Mouse (Mus musculus): Measurements from ENCODE around the gene Pbld2. TPM values are rescaled to one million over a fixed set of nuclear protein-coding genes. Genes with fewer than 3 reads are reported as not detected.

The Pbld2 gene
- polyA plus RNA-seq, 1 experiment from 2014 or later = 1.2 TPM

DNA sequence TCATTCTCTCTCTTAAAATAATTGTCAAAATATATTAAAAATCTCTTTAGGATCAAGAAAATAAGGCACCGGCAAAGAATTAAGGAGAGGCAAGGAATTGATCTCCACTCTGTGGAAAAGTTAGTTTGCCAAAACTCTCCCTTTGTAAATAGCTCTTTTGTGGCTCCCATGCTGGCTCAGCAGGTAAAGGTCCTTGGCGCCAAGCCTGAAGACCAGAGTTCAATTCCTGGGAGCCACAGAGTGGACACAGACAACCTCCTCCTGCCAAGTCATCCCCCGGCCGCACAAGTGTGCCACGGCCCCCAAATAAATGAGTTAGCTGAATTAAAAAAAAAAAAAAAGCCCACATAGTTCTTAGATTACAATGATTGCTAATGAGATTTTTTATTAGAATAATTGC, 38.6 kb downstream of the Pbld2 start:
- 94% methylated on average over 5 of the region's 5 CpGs for WGBS
- H3K4me3 ChIP-seq (replicated peaks) = no peak overlapping the region
- no peaks in the 10 kb centered on the region for H3K9me3 ChIP-seq
- H3K4me2 ChIP-seq = no peak overlapping the region
- H3K9ac ChIP-seq (replicated peaks) = no peak overlapping the region
- ATAC-seq (ENCODE audit: insufficient number of reproducible peaks, insufficient read depth, low FRiP score, low TSS enrichment, low read depth) = no peak
- H3K27me3 ChIP-seq = 0 out of 2 replicates have a peak, but pooled peaks cover 2% of the 10 kb centered on the region
- H3K36me3 ChIP-seq = no peaks in the 10 kb centered on the region
- no peak overlapping the region for H3K27ac ChIP-seq
- no peaks in the 10 kb centered on the region for H3K4me1 ChIP-seq (replicated peaks)

- no peaks in the 10 kb centered on the region for H3K4me1 ChIP-seq (replicated peaks)
- no peaks in the 10 kb centered on the region for H3K9me3 ChIP-seq
Observed at GRCm38 (mm10) chr10:63063365-63063764, 39.2 kb downstream of the Pbld2 start.

DNA sequence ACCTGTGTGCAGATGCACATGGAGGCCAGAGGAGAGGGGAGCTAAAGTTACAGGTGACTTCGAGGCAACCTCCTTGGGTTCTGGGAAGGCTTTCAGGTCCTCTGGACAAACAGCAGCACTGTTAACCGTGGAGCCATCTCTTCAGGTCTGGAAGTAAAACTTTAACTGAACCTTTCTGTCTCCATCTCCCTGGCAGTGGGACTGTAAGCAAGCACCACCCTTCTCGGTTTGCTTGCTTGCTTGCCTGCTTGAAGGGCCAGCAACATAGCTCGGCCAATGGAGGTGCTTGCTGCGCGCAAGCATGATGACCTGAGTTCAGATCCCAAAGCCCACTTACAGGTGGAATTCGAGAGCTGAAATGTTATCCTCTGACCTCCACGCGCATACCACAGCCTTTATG, 40.4 kb downstream of the Pbld2 start:
- Histone ChIP-seq H3K36me3 (no peaks in the 10 kb centered on the region), H3K4me3 (replicated peaks) (no peak overlapping the region), H3K4me1 (replicated peaks) (no peaks in the 10 kb centered on the region), H3K9me3 (no peaks in the 10 kb centered on the region), H3K9ac (replicated peaks) (no peak overlapping the region), H3K27ac (no peak overlapping the region), H3K4me2 (no peak overlapping the region), H3K27me3 (0 out of 2 replicates have a peak, but pooled peaks cover 2% of the 10 kb centered on the region)
- no peak for ATAC-seq (ENCODE audit: insufficient number of reproducible peaks, insufficient read depth, low FRiP score, low TSS enrichment, low read depth)
- WGBS = 81% methylated on average over 9 of the region's 9 CpGs

More at GRCm38 (mm10) chr10:63063365-63063764, 39.2 kb downstream of the Pbld2 start:
- 0 out of 2 replicates have a peak, but pooled peaks cover 2% of the 10 kb centered on the region for H3K27me3 ChIP-seq
- WGBS = 81% methylated on average over 7 of the region's 7 CpGs
- no peak overlapping the region for H3K4me2 ChIP-seq
- no peak overlapping the region for H3K4me3 ChIP-seq (replicated peaks)
- H3K36me3 ChIP-seq = no peaks in the 10 kb centered on the region
- H3K27ac ChIP-seq = no peak overlapping the region
- no peak for ATAC-seq (ENCODE audit: insufficient number of reproducible peaks, insufficient read depth, low FRiP score, low TSS enrichment, low read depth)
- no peak overlapping the region for H3K9ac ChIP-seq (replicated peaks)

- Histone ChIP-seq H3K4me3 (replicated peaks) (no peak overlapping the region), H3K9ac (replicated peaks) (no peak overlapping the region), H3K27me3 (0 out of 2 replicates have a peak, but pooled peaks cover 2% of the 10 kb centered on the region), H3K36me3 (no peaks in the 10 kb centered on the region), H3K27ac (no peak overlapping the region), H3K9me3 (no peaks in the 10 kb centered on the region), H3K4me1 (replicated peaks) (no peaks in the 10 kb centered on the region), H3K4me2 (no peak overlapping the region)
- 54% methylated on average over 8 of the region's 8 CpGs for WGBS
- ATAC-seq (ENCODE audit: insufficient number of reproducible peaks, insufficient read depth, low FRiP score, low TSS enrichment, low read depth) = no peak
Observed at GRCm38 (mm10) chr10:63065561-63065960, 41.4 kb downstream of the Pbld2 start.

GRCm38 (mm10) chr10:63065988-63066387, 41.9 kb downstream of the Pbld2 start:
- Histone ChIP-seq H3K4me2 (no peak overlapping the region), H3K9ac (replicated peaks) (no peak overlapping the region), H3K27ac (no peak overlapping the region), H3K27me3 (0 out of 2 replicates have a peak, but pooled peaks cover 2% of the 10 kb centered on the region), H3K4me3 (replicated peaks) (no peak overlapping the region), H3K9me3 (no peaks in the 10 kb centered on the region), H3K4me1 (replicated peaks) (no peaks in the 10 kb centered on the region), H3K36me3 (no peaks in the 10 kb centered on the region)
- WGBS = 9% methylated on average over 5 of the region's 5 CpGs
- 0 out of 2 replicates have a peak, but pooled peaks have one; percentile 57 for ATAC-seq (ENCODE audit: insufficient number of reproducible peaks, insufficient read depth, low FRiP score, low TSS enrichment, low read depth)

- Histone ChIP-seq H3K4me1 (replicated peaks) (peaks cover 9% of the 10 kb centered on the region), H3K27me3 (peaks cover 19% of the 10 kb centered on the region), H3K4me2 (no peak overlapping the region), H3K9ac (replicated peaks) (no peak overlapping the region), H3K27ac (no peak overlapping the region), H3K4me3 (replicated peaks) (no peak overlapping the region), H3K9me3 (no peaks in the 10 kb centered on the region), H3K36me3 (no peaks in the 10 kb centered on the region)
- ATAC-seq (ENCODE audit: insufficient number of reproducible peaks, insufficient read depth, low FRiP score, low TSS enrichment, low read depth) = no peak
- 77% methylated on average over 10 of the region's 10 CpGs for WGBS
Observed at GRCm38 (mm10) chr10:63086304-63086703, 62.2 kb downstream of the Pbld2 start.

- Histone ChIP-seq H3K27me3 (peaks cover 19% of the 10 kb centered on the region), H3K4me2 (peak overlapping the region; percentile 57), H3K36me3 (no peaks in the 10 kb centered on the region), H3K4me3 (replicated peaks) (peak overlapping the region; percentile 33), H3K9ac (replicated peaks) (no peak overlapping the region), H3K4me1 (replicated peaks) (peaks cover 14% of the 10 kb centered on the region), H3K9me3 (no peaks in the 10 kb centered on the region), H3K27ac (no peak overlapping the region)
- WGBS = 40% methylated on average over 8 of the region's 8 CpGs
- no peak for ATAC-seq (ENCODE audit: insufficient number of reproducible peaks, insufficient read depth, low FRiP score, low TSS enrichment, low read depth)
Observed at GRCm38 (mm10) chr10:63089103-63089757, 65.1 kb downstream of the Pbld2 start.

GRCm38 (mm10) chr10:63089758-63090571, 65.8 kb downstream of the Pbld2 start:
- H3K4me2 ChIP-seq = peak overlapping the region; percentile 57
- peaks cover 19% of the 10 kb centered on the region for H3K27me3 ChIP-seq
- peak overlapping the region; percentile 33 for H3K4me3 ChIP-seq (replicated peaks)
- 7% methylated on average over 26 of the region's 26 CpGs for WGBS
- H3K9me3 ChIP-seq = no peaks in the 10 kb centered on the region
- peaks cover 14% of the 10 kb centered on the region for H3K4me1 ChIP-seq (replicated peaks)
- no peak for ATAC-seq (ENCODE audit: insufficient number of reproducible peaks, insufficient read depth, low FRiP score, low TSS enrichment, low read depth)
- no peak overlapping the region for H3K27ac ChIP-seq
- no peaks in the 10 kb centered on the region for H3K36me3 ChIP-seq
- H3K9ac ChIP-seq (replicated peaks) = peak overlapping the region; percentile 47; the same call in 1 of the 2 replicates

DNA sequence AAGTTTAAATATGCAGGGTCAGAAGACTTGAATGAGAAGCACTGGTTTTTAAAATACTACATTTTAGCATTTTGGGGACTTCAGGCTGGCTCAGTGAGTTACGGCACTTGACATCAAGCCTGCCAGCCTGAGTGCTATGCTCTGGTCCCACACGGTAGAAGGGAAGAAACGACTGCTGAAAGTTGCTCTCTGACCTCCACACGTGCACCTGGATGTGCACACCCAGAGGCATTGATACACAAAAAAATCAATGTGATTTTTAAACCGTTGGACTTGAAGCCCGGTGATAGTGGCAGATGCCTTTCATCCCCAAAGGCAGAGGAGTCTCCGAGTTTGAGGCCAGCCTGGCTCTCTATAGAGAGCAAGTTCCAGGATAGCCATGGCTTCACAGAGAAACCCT, 67.8 kb downstream of the Pbld2 start:
- 57% methylated on average over 7 of the region's 7 CpGs for WGBS
- H3K9me3 ChIP-seq = no peaks in the 10 kb centered on the region

DNA sequence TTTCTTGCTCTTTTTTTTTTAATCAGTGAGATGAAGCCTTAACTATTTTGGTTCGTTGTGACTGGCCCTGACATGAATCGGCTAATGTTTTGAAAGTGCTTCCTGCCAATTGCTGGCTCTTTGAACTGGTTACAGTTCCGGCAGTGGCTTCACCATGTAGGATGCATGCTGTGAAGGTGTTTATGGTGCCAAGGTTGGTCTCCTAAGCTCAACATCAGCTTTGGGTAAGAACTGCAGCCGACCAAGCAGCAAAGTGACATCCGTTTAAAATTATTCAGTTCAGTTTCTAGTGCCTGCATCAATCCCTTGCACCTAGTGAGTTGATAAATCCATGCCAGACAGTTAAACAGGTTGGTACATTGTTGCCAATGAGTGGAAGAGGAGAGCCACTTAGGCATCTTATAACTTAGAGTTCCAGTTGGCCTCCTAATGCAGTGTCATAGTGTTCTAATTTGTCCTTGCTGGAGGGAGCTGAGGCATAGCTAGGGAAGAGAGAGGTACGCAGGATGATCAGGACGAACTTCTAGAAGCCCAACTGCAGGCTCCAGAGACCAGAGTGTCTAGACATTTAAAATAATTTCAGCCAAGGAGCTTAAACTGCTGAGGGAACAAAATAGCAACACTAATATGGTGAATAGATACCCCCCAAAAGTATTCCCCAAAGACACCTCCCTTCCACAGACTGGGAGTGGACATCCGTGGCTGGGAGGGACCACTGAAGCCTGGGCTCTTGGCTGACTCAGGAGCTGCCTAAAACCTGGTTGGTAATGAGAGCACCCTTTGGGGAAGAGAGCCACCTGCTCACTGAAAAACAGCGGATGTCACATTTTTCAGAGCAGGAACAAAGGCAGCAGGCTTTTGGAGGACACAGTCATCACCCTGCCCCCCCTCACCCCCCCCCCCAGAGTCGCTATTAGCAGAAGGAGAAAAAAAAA, 68.8 kb downstream of the Pbld2 start:
- H3K4me2 ChIP-seq = no peak overlapping the region
- peaks cover 14% of the 10 kb centered on the region for H3K4me1 ChIP-seq (replicated peaks)
- peaks cover 24% of the 10 kb centered on the region for H3K27me3 ChIP-seq
- WGBS = 53% methylated on average over 10 of the region's 10 CpGs
- no peaks in the 10 kb centered on the region for H3K36me3 ChIP-seq
- no peak for ATAC-seq (ENCODE audit: insufficient number of reproducible peaks, insufficient read depth, low FRiP score, low TSS enrichment, low read depth)
- no peak overlapping the region for H3K4me3 ChIP-seq (replicated peaks)
- H3K27ac ChIP-seq = no peak overlapping the region
- no peak overlapping the region for H3K9ac ChIP-seq (replicated peaks)
- H3K9me3 ChIP-seq = no peaks in the 10 kb centered on the region

More for the DNA sequence above, 67.8 kb downstream of the Pbld2 start:
- H3K4me1 ChIP-seq (replicated peaks) = peaks cover 14% of the 10 kb centered on the region
- H3K27ac ChIP-seq = no peak overlapping the region
- no peaks in the 10 kb centered on the region for H3K36me3 ChIP-seq
- no peak overlapping the region for H3K4me3 ChIP-seq (replicated peaks)
- H3K27me3 ChIP-seq = peaks cover 19% of the 10 kb centered on the region
- H3K4me2 ChIP-seq = no peak overlapping the region
- H3K9ac ChIP-seq (replicated peaks) = no peak overlapping the region
- no peak for ATAC-seq (ENCODE audit: insufficient number of reproducible peaks, insufficient read depth, low FRiP score, low TSS enrichment, low read depth)
